Mouse (Mus musculus) spleen, postnatal 36 days (tissue): Measurements from ENCODE around the gene Slco2b1.

Experiments used
- DNase-seq, 2 experiments: peaks; one replicate each; pipeline ENCODE4 v3.0.0; 2022; ENCODE audit warnings: low spot score in 2 of 2, mixed read lengths in 1 of 2

Slco2b1 gene

GRCm38 (mm10) chr7:99693976-99694375 is 17.2 kb downstream of the Slco2b1 start:
- DNase-seq: no peak

GRCm38 (mm10) chr7:99693387-99693786 is 17.8 kb downstream of the Slco2b1 start:
- no peak for DNase-seq

- DNase-seq: no peak
Observed at GRCm38 (mm10) chr7:99692396-99692795, 18.7 kb downstream of the Slco2b1 start.

DNA sequence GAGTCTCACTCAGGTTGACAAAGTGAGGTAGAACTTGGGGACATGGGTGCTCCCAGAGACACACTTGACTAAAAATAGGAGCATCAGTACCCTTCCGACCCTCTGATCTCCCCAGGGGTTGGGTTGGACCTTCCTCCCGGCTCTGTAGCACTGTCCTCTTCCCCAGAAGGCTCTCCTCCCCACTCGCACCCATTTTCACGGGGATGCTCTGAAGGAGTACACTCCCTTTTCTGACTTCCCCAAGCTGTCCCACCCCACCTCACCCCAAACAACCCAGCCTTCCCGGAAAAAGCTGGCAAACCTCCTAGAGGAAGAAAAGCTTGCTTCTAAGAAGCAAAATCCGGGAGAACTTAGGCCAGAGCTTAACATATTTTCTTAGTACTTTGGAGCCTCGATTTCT is 20.3 kb downstream of the Slco2b1 start:
- no peak for DNase-seq

GRCm38 (mm10) chr7:99684086-99684485 is 27.1 kb downstream of the Slco2b1 start:
- no peak for DNase-seq

GRCm38 (mm10) chr7:99680771-99681170 is 30.4 kb downstream of the Slco2b1 start:
- no peak for DNase-seq

DNA sequence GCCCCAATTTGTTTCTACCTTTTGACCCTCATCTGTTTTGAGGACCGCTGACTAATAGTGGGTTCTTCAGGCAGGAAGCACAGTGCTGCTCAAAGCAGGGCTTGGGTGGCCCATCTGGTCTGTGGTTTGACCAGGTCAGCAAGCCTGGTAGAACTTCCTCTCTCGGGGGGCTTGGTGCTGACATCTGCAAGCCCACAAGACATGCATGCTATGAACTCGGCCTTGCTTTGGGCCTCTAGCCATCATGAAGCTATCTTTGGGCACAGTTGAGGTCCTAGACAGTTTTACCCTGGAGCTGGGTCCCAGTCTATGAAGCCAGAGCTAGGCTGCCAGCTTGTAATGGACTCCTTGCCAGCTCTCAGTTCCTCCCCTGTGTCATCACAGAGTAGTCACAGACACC is 36.2 kb downstream of the Slco2b1 start:
- peak; percentile 51 to 59 for DNase-seq

GRCm38 (mm10) chr7:99674209-99674608 is 36.9 kb downstream of the Slco2b1 start:
- DNase-seq: peak; percentile 41 to 52

- no peak for DNase-seq
Observed at GRCm38 (mm10) chr7:99673188-99673587, 38.0 kb downstream of the Slco2b1 start.

DNA sequence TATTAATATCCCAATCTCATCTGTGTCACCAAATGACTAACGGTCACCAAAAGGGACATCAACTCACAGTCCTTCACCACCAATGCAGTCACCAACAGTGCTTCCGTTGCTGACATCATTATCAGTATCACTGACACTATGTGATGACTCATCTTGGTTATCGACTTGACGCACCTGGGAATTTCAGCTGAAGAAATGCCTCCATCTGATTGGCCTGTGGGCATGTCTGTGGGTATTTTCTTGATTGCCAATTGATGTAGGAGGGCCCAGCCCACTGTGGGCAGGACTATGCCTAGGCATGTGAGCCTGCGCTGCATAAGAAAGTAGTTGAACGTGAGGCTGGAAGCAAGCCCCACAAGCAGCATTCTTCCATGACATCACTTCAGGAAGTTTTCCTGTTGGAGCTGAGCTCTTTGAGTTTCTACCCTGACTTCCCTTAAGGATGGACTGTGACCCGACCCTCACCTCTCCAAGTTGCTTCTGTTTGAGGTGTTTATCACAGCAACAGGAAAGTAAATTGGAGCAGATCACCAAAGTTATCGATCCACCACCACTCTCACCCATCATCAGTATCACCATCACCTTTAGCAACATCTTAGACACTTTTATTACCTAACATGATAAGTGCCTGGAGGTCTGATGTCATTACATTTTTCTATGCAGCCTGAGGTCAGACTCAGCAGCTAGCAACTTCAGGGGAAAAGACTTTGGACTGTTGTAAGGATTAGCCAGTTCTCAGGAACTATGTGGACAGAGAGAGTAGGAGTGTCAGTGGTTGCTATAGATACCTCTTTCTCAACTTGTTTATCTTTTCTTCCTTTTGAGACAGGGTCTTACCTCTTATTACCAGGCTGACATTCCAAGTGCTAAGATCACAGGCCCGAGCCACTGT is 39.4 kb downstream of the Slco2b1 start:
- no peak for DNase-seq

DNA sequence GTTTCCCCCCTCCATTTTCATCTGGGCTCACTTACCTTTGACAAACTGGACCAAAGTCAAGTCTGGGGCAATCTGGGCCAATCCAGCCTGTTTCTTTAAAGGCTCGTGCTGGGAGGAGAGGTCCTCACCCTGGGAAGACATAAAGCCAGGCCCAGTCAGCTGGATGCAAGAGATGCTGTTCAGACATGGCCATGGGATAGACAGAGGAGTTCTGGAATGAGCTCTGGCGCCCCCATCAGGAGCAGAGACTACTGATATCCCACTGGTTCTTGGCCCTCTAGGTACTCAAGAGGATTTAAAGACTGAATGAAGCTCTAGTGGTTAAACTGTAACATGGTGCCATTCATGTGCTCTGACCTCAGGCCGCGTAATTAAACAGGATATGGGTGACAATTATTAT is 40.2 kb downstream of the Slco2b1 start:
- no peak for DNase-seq

DNA sequence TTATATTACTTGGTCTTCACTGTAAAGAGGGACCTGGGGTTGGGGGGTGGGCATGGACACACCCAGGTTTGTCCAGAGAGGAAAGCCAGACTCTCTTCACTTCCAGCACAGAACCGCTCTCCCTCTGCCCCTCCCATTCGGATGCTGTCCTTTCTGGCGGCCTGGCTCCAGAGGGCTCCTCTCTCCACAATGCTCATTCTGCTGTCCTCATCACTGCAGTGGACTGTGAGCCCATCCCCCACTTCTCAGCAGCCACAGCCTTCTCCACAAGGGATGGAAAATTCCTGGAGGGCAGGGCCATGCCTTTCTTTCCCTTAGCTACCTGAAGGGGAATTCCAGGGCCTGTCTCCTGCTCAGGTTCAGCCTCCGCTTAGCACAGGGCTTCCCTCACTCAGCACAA is 42.3 kb downstream of the Slco2b1 start:
- DNase-seq: no peak

GRCm38 (mm10) chr7:99667096-99667495 is 44.0 kb downstream of the Slco2b1 start:
- no peak for DNase-seq

DNA sequence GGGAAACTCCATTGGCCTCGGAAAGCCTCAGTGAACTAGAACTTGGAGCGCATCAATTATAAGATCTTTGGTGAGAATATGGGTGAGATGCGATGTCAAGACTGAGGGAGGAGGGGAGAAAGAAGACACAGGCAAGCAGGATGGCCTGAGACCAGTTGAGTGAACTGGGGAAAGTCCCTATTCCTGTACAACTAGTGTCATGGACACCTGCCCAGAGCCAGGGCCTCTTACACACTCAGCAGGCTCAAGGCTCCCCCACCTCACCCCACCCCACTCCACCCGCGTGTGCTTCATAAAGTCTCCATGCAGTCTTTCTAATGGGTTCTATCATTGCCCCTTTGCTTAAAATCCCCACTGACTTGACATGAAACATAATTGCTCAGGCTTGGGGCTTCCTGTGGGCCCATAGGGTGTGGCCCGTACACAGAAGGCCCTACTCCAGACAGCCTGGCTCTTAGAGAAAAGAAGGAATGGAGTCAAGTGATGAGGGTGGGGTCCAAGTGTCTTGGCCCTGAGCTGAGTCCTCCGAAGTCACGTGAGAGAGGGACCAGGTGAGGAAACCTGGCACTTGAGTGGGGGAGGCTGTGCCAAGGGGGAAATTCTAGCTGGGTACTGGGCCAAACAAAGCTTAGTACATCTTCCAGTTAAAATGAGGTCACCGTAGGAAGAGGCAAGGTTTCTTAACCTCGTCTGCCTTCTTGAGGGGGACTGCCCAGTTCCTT is 45.2 kb downstream of the Slco2b1 start:
- DNase-seq: no peak

DNA sequence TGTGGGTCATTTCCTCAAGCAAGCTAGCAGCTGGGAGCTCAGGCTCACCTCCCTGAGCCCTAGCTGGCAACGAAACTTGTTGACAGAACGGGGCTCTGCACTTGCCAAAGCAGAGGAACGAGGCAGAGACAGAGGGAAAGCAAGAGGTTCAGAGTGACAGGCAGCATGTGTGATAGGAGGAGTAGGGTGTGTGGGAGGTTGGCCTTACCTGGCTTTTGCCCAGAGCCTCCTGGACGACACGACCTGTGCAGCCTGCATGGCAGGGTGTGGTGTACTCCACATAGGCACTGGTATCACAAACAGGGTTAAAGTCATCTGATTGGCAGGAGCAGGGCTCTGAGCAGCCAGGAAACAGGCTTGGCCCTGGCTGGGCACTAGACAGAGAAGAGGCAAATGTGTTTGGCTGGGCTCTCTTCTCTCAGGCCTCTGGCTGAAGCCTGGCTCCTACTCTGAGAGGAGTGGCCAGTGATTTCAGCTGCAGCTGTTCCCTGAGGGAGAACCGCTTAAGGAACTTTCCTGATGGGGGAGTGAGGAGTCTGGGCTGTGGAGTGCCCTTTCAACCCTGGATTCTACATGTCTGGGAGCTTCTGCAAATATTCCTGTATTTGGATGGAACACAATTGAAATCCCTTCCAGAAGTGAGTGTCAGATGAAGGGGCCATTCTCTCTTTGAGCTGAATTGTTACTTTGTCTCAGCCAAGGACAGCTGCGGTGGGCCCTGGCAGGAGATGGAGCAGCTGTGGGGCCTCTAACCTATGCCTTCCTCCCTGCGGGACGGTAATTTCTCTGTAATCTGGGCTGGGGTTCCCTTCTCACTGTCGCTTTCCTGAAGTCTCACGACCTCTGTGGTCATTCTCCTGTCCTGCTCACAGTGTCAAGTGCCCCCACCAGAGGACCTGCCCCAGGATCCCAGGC is 46.3 kb downstream of the Slco2b1 start:
- DNase-seq: no peak

DNA sequence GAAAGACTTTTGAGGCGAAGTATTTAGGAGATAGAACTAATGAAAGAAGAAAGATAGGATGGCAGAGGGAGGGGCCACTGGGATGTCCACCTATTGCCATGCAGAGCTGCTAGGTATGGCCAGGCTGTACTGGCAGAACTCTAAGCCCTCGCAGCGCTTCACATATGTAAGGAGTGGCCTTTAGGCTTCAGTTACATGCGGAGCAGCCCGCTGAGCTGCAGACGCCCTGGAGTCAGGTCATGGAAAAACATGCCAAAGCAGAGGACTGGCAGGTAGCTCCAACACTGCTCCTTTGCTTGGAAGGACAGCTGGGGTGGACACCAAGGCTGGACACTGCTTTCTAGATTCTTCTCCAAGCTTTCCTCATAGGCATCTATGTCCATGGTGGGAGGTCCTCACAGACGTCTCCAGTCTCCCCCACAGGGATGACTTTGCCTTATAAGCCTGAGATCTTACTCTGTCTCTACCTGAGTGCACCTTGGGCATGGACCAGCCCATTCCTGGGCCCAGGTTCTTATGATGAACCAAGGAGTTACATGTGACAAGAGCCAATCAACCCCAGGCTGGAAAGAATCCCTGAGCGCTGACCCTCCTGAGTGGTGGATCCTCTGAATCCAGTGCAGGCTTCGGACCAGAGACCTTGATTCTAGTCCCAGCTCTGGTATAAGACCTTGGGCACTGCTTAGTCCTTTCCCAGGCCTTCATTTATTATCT is 47.5 kb downstream of the Slco2b1 start:
- DNase-seq: no peak

GRCm38 (mm10) chr7:99662311-99662710 is 48.8 kb downstream of the Slco2b1 start:
- DNase-seq: no peak

- DNase-seq: no peak
Observed at GRCm38 (mm10) chr7:99661571-99662230, 49.4 kb downstream of the Slco2b1 start.

DNA sequence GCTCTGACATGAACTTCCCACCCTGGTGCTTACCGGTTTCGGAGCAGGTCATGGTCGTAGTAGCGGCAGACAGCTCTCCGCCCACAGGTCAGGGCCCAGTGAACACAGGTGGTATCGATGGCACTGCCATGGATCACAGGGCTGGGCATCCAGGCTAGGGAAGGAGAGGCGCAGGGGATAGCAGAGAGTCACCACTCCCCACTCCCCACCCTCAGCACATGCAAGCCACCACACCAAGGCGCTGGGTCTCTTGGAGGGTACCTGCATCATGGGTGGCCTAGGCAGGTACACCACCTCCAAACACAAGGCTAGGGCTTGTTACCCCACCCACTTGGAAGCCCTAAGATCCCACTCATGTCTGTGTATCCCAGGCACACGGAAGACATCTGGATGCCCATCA is 50.1 kb downstream of the Slco2b1 start:
- DNase-seq: no peak

DNA sequence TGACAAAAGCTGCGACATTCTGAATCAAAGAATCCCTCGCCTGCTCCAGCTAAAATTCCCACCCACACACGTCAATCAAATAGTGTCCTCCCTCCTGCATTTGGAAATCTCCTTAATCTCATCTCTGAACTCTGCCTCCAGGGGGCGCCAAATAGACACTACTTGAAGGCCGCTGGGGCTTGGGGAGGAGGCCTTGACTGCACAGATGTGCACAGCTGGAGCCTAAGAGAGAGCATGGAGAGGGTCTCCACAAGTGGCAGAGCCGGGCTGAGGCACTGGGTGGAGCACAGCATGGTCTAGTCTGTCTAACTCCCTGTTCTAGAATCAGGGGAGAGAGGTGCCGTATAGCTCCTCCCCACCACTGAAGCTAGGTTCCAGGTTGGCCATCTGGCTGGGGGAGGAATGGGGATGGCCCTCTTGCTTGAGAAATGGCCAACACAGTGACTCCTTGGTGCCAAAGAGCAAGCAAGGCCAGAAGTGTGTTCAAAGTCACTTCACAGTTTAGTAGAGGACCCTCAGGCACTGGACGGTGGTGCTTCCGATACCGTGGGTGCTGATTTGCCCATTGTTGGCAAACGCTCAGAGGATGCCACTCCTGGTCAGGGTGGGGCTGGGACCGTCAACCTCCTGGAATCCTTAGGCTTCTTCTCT is 51.6 kb downstream of the Slco2b1 start:
- peak; percentile 54 to 67 for DNase-seq
